Mouse (Mus musculus): ENCODE results near the gene Grk6. TPM values are rescaled to one million over a fixed set of nuclear protein-coding genes. Genes with fewer than 3 reads are reported as not detected.

Grk6 gene
- total RNA-seq (2015; ENCODE audit: low replicate concordance): 48.2 and 55.5 TPM in 2 replicates
- total RNA-seq (2017; ENCODE audit: low replicate concordance): 62.2 and 75.7 TPM in 2 replicates

- peak; percentile 84 for ATAC-seq (replicated peaks; ENCODE audit: low FRiP score, poor library complexity, severe bottlenecking)
Measured at GRCm38 (mm10) chr13:55444937-55445315, at the start of gene Grk6. Grk6 (plus strand) TSS chr13:55445072.

DNA sequence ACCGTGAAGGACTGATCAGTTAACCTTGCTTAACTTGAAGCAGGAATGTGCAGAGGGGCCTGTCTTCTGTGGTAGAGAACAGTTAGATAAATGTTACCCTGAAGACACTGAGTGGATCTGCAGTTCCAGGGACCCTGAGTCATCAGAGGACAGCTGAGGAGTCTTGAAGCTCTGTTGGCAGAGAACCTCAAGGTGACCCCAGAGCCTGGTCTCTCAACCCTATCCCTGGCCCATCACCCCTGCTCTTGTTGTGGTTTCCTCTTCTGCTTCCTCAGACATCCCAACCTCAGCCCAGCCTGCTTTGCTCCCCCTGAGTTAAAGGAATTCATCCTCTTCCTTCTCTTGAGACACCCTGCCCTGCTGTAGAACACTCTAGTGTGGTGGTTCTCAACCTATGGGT lies 46.8 kb upstream of the Grk6 start, which contains the start of gene Slc34a1:
Gene Slc34a1, plus strand, starts transcription at position 100 of the 400 bp plus-strand sequence.
- ATAC-seq (replicated peaks; ENCODE audit: low FRiP score, poor library complexity, severe bottlenecking): no peak

GRCm38 (mm10) chr13:55399300-55400038 lies 45.4 kb upstream of the Grk6 start:
- ATAC-seq (replicated peaks; ENCODE audit: low FRiP score, poor library complexity, severe bottlenecking): no peak

DNA sequence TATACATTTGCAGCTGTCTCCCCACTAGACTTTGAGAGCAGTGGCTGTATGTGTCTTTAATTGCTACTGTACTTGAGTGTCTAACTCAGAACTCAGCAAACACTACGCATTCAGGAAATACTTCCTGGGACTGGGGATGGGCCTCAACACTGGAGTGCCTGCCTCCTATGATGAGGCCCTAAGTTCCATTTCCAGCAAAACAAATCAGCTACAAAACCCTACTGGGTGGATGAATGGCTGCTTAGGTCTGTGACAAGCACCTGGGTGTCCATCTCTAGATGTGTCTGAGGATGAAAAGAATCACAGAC lies 44.9 kb upstream of the Grk6 start:
- no peak for ATAC-seq (replicated peaks; ENCODE audit: low FRiP score, poor library complexity, severe bottlenecking)

DNA sequence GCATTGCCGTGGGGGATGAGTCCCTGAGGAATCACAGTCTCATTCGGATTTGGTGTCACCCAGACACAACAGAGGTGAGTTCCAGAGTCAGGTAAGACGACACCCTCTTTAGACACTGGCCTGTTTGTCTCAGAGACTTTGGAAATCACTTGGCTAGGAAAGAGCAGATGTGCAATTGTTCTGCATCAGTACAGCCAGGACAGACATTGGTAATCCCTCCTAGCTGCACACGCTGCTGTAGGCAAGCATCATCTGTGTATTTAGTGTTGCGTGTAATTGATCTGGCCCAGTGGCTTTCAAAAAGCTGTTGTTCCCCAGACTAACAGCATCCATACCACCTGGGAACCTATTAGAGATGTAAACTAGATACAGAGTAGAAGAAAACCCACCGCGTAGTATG lies 41.6 kb upstream of the Grk6 start:
- ATAC-seq (replicated peaks; ENCODE audit: low FRiP score, poor library complexity, severe bottlenecking): no peak

GRCm38 (mm10) chr13:55403935-55404852 lies 40.7 kb upstream of the Grk6 start:
- ATAC-seq (replicated peaks; ENCODE audit: low FRiP score, poor library complexity, severe bottlenecking): no peak

DNA sequence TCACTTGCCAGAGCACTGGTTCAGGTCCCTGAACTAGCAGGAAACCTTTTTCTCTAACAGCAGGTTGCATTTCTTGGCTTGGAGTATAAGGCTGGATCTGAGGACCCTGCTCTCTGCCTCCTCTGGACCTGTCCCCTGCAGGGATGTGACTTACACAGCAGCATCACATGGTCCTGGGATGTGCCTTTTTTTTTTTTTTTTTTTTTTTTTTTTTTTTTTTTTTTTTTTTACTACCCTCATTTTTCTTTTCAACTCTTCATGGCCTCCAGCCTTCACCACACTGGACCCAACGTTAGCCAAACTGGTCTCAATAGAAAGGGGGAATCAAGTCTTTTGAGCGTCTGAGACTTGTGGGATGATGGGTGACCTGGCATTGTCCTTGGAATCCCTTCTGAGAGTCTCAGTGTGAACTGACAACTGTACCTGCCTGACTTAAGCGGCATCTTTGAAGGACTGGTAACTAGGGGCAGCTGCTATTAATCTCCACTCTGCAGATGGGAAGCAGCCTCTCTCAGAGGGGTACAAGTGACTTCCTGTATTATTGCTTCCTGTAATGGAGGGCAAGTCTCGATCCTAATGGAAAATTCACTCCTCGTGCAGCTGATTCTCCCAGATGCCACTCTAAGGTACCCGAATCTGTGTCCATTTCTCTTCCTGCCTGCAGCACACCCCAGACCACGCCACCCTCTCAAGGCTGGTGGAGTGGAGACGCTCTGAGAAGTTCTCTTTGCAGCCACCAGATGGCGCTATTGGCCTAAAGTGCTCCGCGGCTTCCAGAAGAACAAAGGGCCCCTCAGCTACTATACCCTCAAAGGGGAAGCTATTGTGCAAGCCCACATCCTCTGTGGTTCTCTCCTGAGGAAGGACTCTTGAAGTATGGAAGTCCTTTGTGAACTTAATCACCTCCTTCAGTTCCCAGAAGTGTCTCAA lies 39.8 kb upstream of the Grk6 start:
- peak; percentile 72 for ATAC-seq (replicated peaks; ENCODE audit: low FRiP score, poor library complexity, severe bottlenecking)

GRCm38 (mm10) chr13:55405783-55406390 lies 39.0 kb upstream of the Grk6 start:
- ATAC-seq (replicated peaks; ENCODE audit: low FRiP score, poor library complexity, severe bottlenecking): no peak

DNA sequence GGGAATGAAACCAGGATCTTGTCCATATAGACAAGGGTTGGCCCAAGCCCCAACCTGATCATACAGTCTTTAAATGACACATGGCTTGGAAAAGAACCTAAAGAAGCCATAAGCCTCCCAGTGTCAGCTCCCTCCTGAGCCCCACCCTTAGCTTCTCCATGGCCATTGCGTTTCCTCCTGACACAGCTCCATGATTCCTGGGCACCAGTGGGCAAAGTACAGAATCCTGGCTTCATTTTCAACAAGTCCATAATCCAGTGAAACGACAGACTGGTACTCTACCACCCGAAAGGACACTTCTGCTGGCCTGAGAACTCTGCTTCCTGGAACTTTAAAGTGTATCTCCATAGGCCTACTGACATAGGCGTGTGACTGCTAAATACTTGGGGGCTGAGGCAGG lies 37.5 kb upstream of the Grk6 start:
- no peak for ATAC-seq (replicated peaks; ENCODE audit: low FRiP score, poor library complexity, severe bottlenecking)

- no peak for ATAC-seq (replicated peaks; ENCODE audit: low FRiP score, poor library complexity, severe bottlenecking)
Measured at GRCm38 (mm10) chr13:55408546-55409120, 36.2 kb upstream of the Grk6 start.

- no peak for ATAC-seq (replicated peaks; ENCODE audit: low FRiP score, poor library complexity, severe bottlenecking)
Measured at GRCm38 (mm10) chr13:55411826-55412225, 33.0 kb upstream of the Grk6 start.

GRCm38 (mm10) chr13:55412643-55413307 lies 32.1 kb upstream of the Grk6 start:
- ATAC-seq (replicated peaks; ENCODE audit: low FRiP score, poor library complexity, severe bottlenecking): no peak

GRCm38 (mm10) chr13:55413333-55413732 lies 31.5 kb upstream of the Grk6 start:
- ATAC-seq (replicated peaks; ENCODE audit: low FRiP score, poor library complexity, severe bottlenecking): no peak

GRCm38 (mm10) chr13:55414743-55415380 lies 30.0 kb upstream of the Grk6 start, which contains the start of gene Pfn3:
Pfn3 (minus strand) TSS chr13:55415232.
- no peak for ATAC-seq (replicated peaks; ENCODE audit: low FRiP score, poor library complexity, severe bottlenecking)

- ATAC-seq (replicated peaks; ENCODE audit: low FRiP score, poor library complexity, severe bottlenecking): peak; percentile 81
Measured at GRCm38 (mm10) chr13:55418004-55418403, 26.9 kb upstream of the Grk6 start.

GRCm38 (mm10) chr13:55419142-55419541 lies 25.7 kb upstream of the Grk6 start:
- ATAC-seq (replicated peaks; ENCODE audit: low FRiP score, poor library complexity, severe bottlenecking): no peak

- no peak for ATAC-seq (replicated peaks; ENCODE audit: low FRiP score, poor library complexity, severe bottlenecking)
Measured at GRCm38 (mm10) chr13:55420018-55420932, 24.6 kb upstream of the Grk6 start.

Measured in erythroid progenitor cell, adult 5-6 weeks (primary cell).